Mouse (Mus musculus) stomach, postnatal 0 days (tissue): ENCODE results near the gene Prdx5.

Source experiments
- CTCF ChIP-seq: IDR thresholded peaks from 2 replicates; pipeline ENCODE4 v1.5.1; 2016; ENCODE audit warnings: antibody characterized with exemption, low read depth, mild to moderate bottlenecking, moderate library complexity
- EP300 ChIP-seq: optimal IDR thresholded peaks from 2 replicates; pipeline ENCODE3; 2016; ENCODE audit warnings: antibody characterized with exemption

DNA sequence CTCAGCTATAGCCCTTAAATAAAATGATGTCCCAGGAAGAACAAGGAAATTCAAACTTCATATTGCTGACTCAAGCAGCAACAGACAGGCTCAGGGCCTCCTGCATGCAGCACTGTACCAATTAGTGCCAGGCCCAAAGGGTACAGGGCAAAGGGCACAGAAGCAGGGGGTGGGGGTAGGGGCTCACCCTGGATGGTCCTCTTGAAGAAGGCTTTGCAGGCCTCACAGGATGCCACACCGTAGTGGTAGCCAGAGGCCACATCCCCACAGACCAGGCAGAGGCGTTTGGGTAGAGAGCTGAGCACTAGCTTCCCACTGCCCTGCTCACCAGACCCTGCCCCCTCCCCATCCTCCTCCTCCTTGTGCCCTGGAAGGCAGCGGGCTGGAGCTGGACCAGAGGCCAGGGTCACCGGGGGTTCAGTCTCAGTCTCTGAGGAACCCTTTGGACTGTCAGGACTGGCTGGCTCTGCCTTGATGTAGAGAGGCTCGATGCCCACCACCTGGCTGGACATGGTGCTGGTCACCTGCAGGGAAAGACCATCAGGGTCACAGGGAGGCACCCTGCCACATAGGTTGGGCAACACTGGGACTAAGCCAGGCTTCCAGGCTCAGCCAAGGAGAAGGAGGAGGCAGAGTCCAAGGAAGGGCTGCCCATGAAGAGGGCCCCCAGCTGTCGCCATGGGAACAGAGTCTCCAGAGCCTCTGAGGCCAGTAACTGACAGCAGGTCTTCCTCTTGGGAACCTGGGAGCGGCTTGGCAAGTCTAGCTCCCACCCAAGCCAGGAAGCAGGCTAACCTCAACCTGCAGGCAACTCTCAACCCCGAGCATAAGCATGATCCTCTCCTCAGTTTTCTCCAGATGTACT is 10.2 kb upstream of the Prdx5 start:
- no peak for TF ChIP-seq CTCF
- TF ChIP-seq EP300: no peak
